ENCODE assay signal across 14 mouse cellular contexts in the genomic region with DNA sequence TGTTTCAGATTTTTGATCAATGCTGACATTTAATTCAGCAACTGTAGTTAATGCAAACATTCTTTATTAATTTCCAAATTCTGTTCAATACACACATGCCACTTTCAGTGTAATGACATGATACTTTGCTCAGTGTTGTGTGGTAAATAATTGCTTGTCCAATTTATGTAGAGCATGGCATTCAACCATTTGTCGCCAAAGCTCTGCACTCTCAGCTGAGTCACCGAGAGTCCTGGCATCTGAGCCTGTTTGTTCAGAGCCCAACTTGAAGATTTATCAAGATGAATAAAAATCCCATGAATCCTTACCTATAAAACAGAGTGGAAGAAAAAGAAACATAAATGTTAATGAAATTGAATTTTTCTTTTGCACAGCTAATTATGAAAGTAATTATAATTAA. TPM values are rescaled to one million over a fixed set of nuclear protein-coding genes. Genes with fewer than 3 reads are reported as not detected.
"Had no signal": no experiment of that assay in that cellular context is flagged by ENCODE, and none has a peak within 500 bp of the region (broad histone marks: within the 10 kb centered on the region; RNA-seq: fewer than 3 reads in every experiment).

No protein-coding gene starts in this region.

- DNase-seq: lung, adult 18-20 months; lung, embryonic 14.5 days; lung, postnatal 10 days; lung, postnatal 4 days; midbrain, embryonic 14.5 days; retina, postnatal 1 day; right cerebral cortex, adult 18-20 months; thymus, adult 2 months; thymus, postnatal 25 days; thymus, postnatal 4 days had no signal

RNA-seq across cellular contexts. Expression of a gene that starts 55.3 kb away (rescaled TPM):
- total RNA-seq: megakaryocyte, adult 5-6 weeks; megakaryocyte-erythroid progenitor cell, adult 5-6 weeks had no signal
- polyA plus RNA-seq: myocyte; spleen, adult 2 months had no signal
